Mouse (Mus musculus) inflammation-experienced regulatory T-cells (primary cell): ENCODE data around the gene Itprip. TPM values are rescaled to one million over a fixed set of nuclear protein-coding genes. Genes with fewer than 3 reads are reported as not detected.

Source experiments
- polyA plus RNA-seq, 2 experiments: library from polyadenylated mRNA; unstranded; fragments of 100-300 nt; shearing (Covaris generic); gene quantifications; one replicate each; pipeline ENCODE4 v1.2.1; 2017

Itprip gene
- polyA plus RNA-seq, result 10 to 100 TPM; 37.8 to 40.4 TPM

DNA sequence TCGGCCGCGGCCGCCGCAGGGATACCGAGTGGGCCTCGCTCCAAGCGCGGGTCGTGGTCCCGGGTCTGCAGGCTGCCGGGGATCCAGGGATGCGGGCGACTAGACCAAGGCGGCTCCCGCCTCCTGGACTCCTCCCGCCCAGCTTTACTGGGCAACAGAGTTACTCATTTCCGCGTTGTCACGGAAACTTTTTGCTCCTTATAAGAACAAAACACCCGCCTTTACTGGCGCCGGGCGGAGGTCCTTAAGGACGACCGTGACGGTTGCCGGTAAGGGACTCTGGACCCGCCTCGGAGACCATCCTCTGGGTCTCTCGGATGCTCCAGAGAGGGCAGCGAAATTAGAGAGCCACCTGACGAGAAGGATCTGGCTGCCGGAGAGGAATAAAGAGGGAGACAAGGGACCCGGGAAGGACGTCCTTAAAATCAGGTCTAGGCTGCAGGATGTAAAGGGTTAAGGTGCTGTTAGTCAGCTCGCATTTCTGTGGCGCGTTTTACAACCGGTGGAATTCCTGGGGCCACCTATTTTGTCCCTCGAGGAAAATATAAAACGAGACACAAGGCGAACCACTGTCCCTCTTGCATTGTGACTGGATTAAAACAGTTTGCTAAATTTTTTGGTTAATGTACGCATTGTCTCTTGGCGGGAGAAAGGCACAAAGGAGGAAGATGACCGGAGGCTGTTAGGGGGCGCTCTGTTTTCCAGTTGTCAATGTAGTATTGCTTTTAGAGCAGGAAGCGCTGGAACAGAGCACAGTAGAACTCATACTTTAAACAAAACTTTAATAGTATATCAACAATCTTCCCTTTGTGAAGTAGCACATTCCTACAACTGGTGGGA is at the start of gene Itprip, which contains the start of gene Cfap43:
Itprip (minus strand) TSS at position 174 of the 840 bp plus-strand sequence.
Cfap43 (minus strand) TSS at position 162 of the 840 bp plus-strand sequence.

DNA sequence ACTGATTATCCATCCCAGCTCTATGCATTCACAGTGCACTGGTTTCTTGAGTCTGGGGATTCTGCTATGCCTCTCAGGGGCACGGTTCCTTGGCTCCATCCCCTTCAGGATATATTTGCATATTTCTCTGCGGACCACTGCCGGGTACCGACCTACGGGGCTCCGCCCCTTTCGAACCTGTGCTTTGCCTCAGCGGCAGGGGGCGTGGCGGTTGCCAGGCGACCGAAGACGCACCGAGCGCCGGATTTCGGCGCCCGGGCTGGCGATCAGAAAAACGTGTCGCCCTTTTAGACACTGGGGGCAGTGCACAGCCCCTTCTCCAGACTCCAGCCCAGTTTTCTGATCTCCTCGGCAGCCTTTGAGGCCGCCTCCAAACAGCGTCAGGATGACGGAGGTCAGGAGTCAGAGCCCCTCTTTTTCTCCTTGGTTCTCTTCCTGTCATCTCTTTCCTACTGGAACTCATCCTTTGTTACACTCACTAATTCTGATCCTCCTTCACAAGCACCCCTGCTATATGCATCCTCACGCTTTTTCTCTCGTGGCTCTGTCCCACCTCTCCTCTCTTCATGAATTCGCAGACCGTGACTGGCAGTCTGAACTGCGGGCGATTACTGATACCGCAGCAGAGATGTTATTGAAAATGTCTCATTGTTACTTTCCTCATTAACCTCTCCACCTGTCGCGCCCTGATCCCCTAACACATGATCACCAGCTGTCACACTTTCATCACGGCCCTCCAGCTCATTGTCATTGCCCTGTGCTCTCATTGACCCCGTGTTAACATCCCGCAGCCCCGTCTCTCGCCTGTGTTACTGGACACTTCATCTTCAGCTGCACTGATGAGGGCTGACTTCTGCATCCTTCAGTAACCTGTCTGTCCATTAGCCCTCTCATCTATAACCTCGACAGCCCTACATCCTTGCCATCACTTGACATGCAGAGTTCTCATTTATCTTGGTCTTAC is 18.6 kb upstream of the Itprip start, which contains the start of gene Cfap58:
Cfap58 (plus strand) TSS at position 233 of the 964 bp plus-strand sequence.

DNA sequence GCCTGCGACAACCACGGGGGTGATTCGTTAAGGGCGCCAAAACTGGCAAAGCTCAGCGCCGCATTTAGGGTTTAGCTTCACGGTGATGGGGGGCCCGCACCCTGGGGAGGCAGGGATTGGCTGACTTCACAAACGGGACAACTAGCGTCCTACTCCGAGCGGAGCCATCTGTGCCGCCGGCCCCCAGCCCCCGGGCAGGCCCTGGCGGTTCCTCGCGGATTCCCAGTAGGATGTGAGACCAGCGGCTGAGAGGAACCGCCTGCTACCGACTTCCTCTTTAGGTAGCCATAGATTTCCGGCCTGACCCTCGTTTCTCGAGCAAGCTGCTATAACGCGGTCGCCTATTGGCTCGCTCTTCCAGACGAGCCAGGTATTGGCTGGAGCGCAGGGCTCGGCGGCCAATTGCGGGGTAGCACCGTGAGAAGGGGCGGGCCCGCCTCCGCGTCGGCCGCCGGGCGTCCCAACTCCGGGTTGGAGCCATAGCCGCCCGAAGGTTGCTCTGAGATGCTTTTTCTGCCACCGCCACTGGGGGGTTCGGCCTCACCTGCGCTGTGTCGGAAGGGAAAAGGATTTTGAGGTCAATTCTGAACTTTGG is 53.6 kb downstream of the Itprip start, which contains the start of gene Gsto2:
Gsto2 (plus strand) TSS at position 182 of the 595 bp plus-strand sequence.

DNA sequence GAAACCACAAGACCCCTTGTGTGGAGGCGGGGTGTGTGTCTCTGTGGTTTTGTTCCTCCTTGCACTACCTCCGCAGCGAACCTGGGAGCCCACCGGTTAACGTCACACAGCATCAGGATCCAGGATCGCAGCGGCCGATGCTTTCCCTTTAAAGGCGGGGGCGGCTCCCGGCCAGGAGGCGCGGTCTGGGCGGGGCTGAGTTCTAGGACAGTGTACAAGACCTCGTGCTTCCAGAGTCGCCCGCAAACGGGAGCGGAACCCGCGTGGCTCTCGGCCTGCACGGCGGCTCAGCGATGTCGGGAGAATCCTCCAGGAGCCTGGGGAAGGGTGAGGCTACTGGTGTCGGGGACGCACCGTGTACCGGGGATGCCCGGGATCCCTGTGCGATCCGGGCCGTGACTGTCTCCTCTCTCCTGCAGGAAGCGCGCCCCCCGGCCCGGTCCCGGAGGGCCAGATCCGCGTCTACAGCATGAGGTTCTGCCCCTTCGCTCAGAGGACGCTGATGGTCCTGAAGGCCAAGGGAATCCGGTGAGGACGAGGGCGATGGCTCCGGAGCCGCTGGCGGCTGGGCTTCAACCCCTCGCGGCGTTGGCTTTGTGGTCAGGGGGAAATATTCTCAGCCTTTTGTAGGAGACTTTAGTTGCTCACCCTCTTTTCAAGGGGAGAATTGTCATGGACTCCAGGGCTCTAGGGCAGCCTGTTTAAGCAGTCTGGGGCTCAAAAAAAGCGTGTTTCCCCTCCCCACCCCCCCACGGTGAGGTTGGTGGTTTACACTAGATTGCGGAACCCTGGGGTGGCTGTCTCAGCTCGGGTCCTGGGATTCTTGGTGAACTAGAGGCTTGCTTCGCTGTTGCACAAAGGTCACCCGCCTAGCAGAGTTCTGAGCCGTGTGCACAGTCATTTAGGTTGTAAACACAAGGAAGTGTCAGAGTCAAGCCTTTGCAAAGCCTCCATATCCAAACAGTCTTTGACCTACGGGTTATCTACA is 64.0 kb downstream of the Itprip start, which contains the start of gene Gsto1:
Gsto1 (plus strand) TSS at position 175 of the 988 bp plus-strand sequence.

Other genes starting within 250 kb of the Itprip start
- gene Col17a1, start 227.2 kb downstream of the Itprip start, polyA plus RNA-seq, result 1 to 10 TPM in 1 of 2 experiments, not detected in 1; 1.6 TPM
- 100 to 1,000 TPM; 156 to 157 TPM for gene Sfr1, start 187.6 kb downstream of the Itprip start, polyA plus RNA-seq
- gene Gsto1, start 64.3 kb downstream of the Itprip start, polyA plus RNA-seq, result 10 to 100 TPM; 23.4 to 69.7 TPM
- under 1 TPM in 1 of 2 experiments, not detected in 1; 0.87 TPM for gene Gsto2, start 53.8 kb downstream of the Itprip start, polyA plus RNA-seq
- under 1 TPM; 0.09 to 0.63 TPM for gene Cfap43, start within 50 bp of the Itprip start, polyA plus RNA-seq
- gene Cfap58, start 18.4 kb upstream of the Itprip start, polyA plus RNA-seq, result under 1 TPM in 1 of 2 experiments, not detected in 1; 0.13 TPM